Mouse (Mus musculus): Measurements from ENCODE around the gene Tbc1d1. TPM values are rescaled to one million over a fixed set of nuclear protein-coding genes. Genes with fewer than 3 reads are reported as not detected.

The Tbc1d1 gene
- total RNA-seq (2017): 61.0 to 74.1 TPM (median 62.6 TPM) in 3 replicates

GRCm38 (mm10) chr5:64155861-64156550 is at the start of gene Tbc1d1:
Tbc1d1 (plus strand) TSS chr5:64156305.
- peak; percentile 61; the same call in 1 of the 2 replicates for ATAC-seq (replicated peaks; ENCODE audit: insufficient number of reproducible peaks, low FRiP score, low TSS enrichment, poor library complexity, severe bottlenecking)

GRCm38 (mm10) chr5:64107596-64108289 is 48.4 kb upstream of the Tbc1d1 start:
- ATAC-seq (replicated peaks; ENCODE audit: insufficient number of reproducible peaks, low FRiP score, low TSS enrichment, poor library complexity, severe bottlenecking): no peak

GRCm38 (mm10) chr5:64109217-64109616 is 46.9 kb upstream of the Tbc1d1 start:
- no peak for ATAC-seq (replicated peaks; ENCODE audit: insufficient number of reproducible peaks, low FRiP score, low TSS enrichment, poor library complexity, severe bottlenecking)

GRCm38 (mm10) chr5:64112360-64112759 is 43.7 kb upstream of the Tbc1d1 start:
- no peak for ATAC-seq (replicated peaks; ENCODE audit: insufficient number of reproducible peaks, low FRiP score, low TSS enrichment, poor library complexity, severe bottlenecking)

- ATAC-seq (replicated peaks; ENCODE audit: insufficient number of reproducible peaks, low FRiP score, low TSS enrichment, poor library complexity, severe bottlenecking): no peak
Observed at GRCm38 (mm10) chr5:64114210-64114609, 41.9 kb upstream of the Tbc1d1 start.

- no peak for ATAC-seq (replicated peaks; ENCODE audit: insufficient number of reproducible peaks, low FRiP score, low TSS enrichment, poor library complexity, severe bottlenecking)
Observed at GRCm38 (mm10) chr5:64117191-64117590, 38.9 kb upstream of the Tbc1d1 start.

- ATAC-seq (replicated peaks; ENCODE audit: insufficient number of reproducible peaks, low FRiP score, low TSS enrichment, poor library complexity, severe bottlenecking): no peak
Observed at GRCm38 (mm10) chr5:64125783-64126182, 30.3 kb upstream of the Tbc1d1 start.

GRCm38 (mm10) chr5:64131550-64131949 is 24.6 kb upstream of the Tbc1d1 start:
- no peak for ATAC-seq (replicated peaks; ENCODE audit: insufficient number of reproducible peaks, low FRiP score, low TSS enrichment, poor library complexity, severe bottlenecking)

- ATAC-seq (replicated peaks; ENCODE audit: insufficient number of reproducible peaks, low FRiP score, low TSS enrichment, poor library complexity, severe bottlenecking): peak; percentile 47; the same call in 1 of the 2 replicates
Observed at GRCm38 (mm10) chr5:64133901-64134300, 22.2 kb upstream of the Tbc1d1 start.

GRCm38 (mm10) chr5:64136325-64136724 is 19.8 kb upstream of the Tbc1d1 start:
- ATAC-seq (replicated peaks; ENCODE audit: insufficient number of reproducible peaks, low FRiP score, low TSS enrichment, poor library complexity, severe bottlenecking): 0 out of 2 replicates have a peak, but pooled peaks have one; percentile 48

- ATAC-seq (replicated peaks; ENCODE audit: insufficient number of reproducible peaks, low FRiP score, low TSS enrichment, poor library complexity, severe bottlenecking): no peak
Observed at GRCm38 (mm10) chr5:64140202-64140601, 15.9 kb upstream of the Tbc1d1 start.

- ATAC-seq (replicated peaks; ENCODE audit: insufficient number of reproducible peaks, low FRiP score, low TSS enrichment, poor library complexity, severe bottlenecking): no peak
Observed at GRCm38 (mm10) chr5:64144315-64144714, 11.8 kb upstream of the Tbc1d1 start.

- no peak for ATAC-seq (replicated peaks; ENCODE audit: insufficient number of reproducible peaks, low FRiP score, low TSS enrichment, poor library complexity, severe bottlenecking)
Observed at GRCm38 (mm10) chr5:64146384-64147005, 9.6 kb upstream of the Tbc1d1 start.

- peak; percentile 19; the same call in 1 of the 2 replicates for ATAC-seq (replicated peaks; ENCODE audit: insufficient number of reproducible peaks, low FRiP score, low TSS enrichment, poor library complexity, severe bottlenecking)
Observed at GRCm38 (mm10) chr5:64149184-64150127, 6.6 kb upstream of the Tbc1d1 start.

GRCm38 (mm10) chr5:64153319-64153718 is 2.8 kb upstream of the Tbc1d1 start:
- no peak for ATAC-seq (replicated peaks; ENCODE audit: insufficient number of reproducible peaks, low FRiP score, low TSS enrichment, poor library complexity, severe bottlenecking)

- no peak for ATAC-seq (replicated peaks; ENCODE audit: insufficient number of reproducible peaks, low FRiP score, low TSS enrichment, poor library complexity, severe bottlenecking)
Observed at GRCm38 (mm10) chr5:64156579-64156978, 474 bp downstream of the Tbc1d1 start.

GRCm38 (mm10) chr5:64157926-64158325 is 1.8 kb downstream of the Tbc1d1 start:
- no peak for ATAC-seq (replicated peaks; ENCODE audit: insufficient number of reproducible peaks, low FRiP score, low TSS enrichment, poor library complexity, severe bottlenecking)

GRCm38 (mm10) chr5:64158501-64158900 is 2.4 kb downstream of the Tbc1d1 start:
- no peak for ATAC-seq (replicated peaks; ENCODE audit: insufficient number of reproducible peaks, low FRiP score, low TSS enrichment, poor library complexity, severe bottlenecking)
